In the genomic region with DNA sequence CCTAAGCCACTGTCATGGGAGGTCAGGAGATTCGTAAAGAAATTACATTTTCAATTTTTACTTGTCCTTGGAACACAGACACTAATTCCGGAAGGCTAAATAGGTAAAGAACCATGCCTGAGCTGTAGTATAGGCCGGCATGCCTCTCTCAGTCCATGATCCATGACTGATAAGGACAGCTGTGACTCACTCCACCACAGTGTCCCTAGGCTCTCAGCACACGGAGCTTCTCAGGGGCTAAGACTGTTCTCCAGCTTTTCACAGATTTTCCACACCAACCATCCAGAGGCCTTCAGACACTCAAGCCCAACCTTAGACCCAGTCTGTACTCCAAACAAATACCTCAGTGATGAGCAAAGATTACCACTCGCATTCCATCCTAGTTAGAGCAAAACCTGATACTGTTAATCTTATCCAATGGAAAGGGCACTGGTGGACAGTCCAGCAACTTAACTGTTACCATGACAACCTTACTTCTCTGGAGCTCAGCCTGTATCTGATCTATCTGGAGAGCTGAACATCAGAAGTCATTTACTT, we compare ENCODE assay signal across 15 mouse cellular contexts.
"Had no signal": no experiment of that assay in that cellular context is flagged by ENCODE, and none has a peak within 500 bp of the region (broad histone marks: within the 10 kb centered on the region; RNA-seq: fewer than 3 reads in every experiment).

No protein-coding gene starts in this region.

- H3K9ac ChIP-seq: limb, embryonic 15.5 days; liver, embryonic 12.5 days; lung, embryonic 14.5 days; stomach, embryonic 15.5 days had no signal

- H3K27me3 ChIP-seq: limb, embryonic 15.5 days; liver, embryonic 12.5 days; stomach, embryonic 15.5 days had no signal

- DNase-seq: kidney, adult 8-10 months; kidney, postnatal 36 days; left cerebral cortex, postnatal 4 days; lung, embryonic 14.5 days; lung, postnatal 10 days; lung, postnatal 4 days; midbrain, embryonic 14.5 days; right cerebral cortex, postnatal 14 days; thymus, postnatal 36 days had no signal

- H3K36me3 ChIP-seq: limb, embryonic 15.5 days; liver, embryonic 12.5 days; midbrain, embryonic 10.5 days; stomach, embryonic 15.5 days had no signal

- H3K9me3 ChIP-seq: limb, embryonic 15.5 days; liver, embryonic 12.5 days; midbrain, embryonic 10.5 days; stomach, embryonic 15.5 days had no signal

- H3K4me2 ChIP-seq: limb, embryonic 15.5 days; liver, embryonic 12.5 days; lung, embryonic 14.5 days; stomach, embryonic 15.5 days had no signal

- H3K4me1 ChIP-seq: limb, embryonic 15.5 days; stomach, embryonic 15.5 days had no signal

- H3K27ac ChIP-seq: kidney, postnatal 0 days; layer of hippocampus, adult 2 months; limb, embryonic 15.5 days; liver, embryonic 12.5 days; midbrain, embryonic 10.5 days; stomach, embryonic 15.5 days had no signal

- H3K4me3 ChIP-seq: layer of hippocampus, adult 2 months; limb, embryonic 15.5 days; liver, embryonic 12.5 days; midbrain, embryonic 10.5 days; stomach, embryonic 15.5 days had no signal

- ATAC-seq: liver, embryonic 12.5 days had no signal
